8 mouse cellular contexts compared by ENCODE assay signal in the genomic region with DNA sequence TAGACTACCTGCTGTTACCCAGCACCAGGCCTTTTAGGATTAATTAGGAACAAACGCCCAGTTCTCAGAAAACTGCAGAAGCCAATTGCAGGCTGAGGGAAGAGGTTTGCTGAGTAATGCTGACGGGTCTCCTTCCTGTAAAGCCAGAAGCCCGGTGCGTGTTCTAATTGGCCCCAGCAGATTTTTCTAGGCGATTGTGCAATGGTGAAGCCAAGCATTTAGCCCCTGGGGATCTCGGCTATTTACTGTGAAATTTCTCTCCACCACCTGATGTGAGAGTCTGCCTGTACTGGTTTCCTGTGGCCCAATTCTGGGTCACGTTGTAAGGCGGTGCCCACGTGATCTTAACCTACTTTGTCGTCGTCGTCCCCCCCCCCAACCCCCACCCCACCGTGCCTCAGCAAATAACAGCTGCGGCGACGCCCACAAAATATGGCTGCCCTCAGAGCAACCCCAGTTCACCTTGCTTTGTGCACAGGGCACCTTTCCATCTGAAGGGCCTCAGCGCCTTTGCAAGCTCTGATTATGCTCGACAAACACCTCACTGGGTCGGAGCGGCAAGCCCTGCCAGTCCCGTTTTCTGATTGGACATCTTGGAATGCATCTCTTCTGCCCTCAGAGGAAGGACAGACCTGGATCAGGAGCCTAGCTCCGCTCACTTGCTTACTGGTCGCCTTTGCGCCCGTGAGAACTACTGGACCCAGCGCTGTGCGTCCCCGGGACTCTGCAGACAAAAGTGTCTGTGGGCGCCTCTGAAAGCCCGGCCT. TPM values are rescaled to one million over a fixed set of nuclear protein-coding genes. Genes with fewer than 3 reads are reported as not detected.
A peak's percentile ranks its signal among the peaks of the same experiment; 100 is the strongest.
DNase-seq lines count a peak whose midpoint lies in the region; ATAC-seq and TF ChIP-seq lines count a peak whose summit lies in the region.

No protein-coding gene starts in this region.

- no peaks in the 10 kb centered on the region for H3K36me3 ChIP-seq in hindbrain, postnatal 0 days (ENCODE audit: insufficient read depth, low read length)
- no peaks in the 10 kb centered on the region for H3K36me3 ChIP-seq in macrophage (ENCODE audit: inconsistent target)

- no peaks in the 10 kb centered on the region for H3K79me2 ChIP-seq in macrophage (ENCODE audit: inconsistent target)

- H3K27ac ChIP-seq in gastrocnemius, adult 2 months: peak overlapping the region; percentile 100
- H3K27ac ChIP-seq in hindbrain, postnatal 0 days: peak overlapping the region; percentile 91
- peak overlapping the region; percentile 93 for H3K27ac ChIP-seq in left cerebral cortex, adult 2 months
- H3K27ac ChIP-seq in macrophage: peak overlapping the region; percentile 91

- under 1% methylated on average over 30 of the region's 30 CpGs for WGBS in hindbrain, postnatal 0 days
- WGBS in macrophage (ENCODE audit: missing documents): 1% methylated on average over 30 of the region's 30 CpGs

- no peaks in the 10 kb centered on the region for H3K9me3 ChIP-seq in hindbrain, postnatal 0 days (ENCODE audit: low read length)

- peak overlapping the region; percentile 53 for H3K9ac ChIP-seq in hindbrain, postnatal 0 days (replicated peaks; ENCODE audit: low read length)

- H3K4me3 ChIP-seq in gastrocnemius, adult 2 months: peak overlapping the region; percentile 85
- peak overlapping the region; percentile 35 for H3K4me3 ChIP-seq in hindbrain, postnatal 0 days (ENCODE audit: low read length)
- H3K4me3 ChIP-seq in left cerebral cortex, adult 2 months: peak overlapping the region; percentile 45
- H3K4me3 ChIP-seq in macrophage (ENCODE audit: inconsistent target): peak overlapping the region; percentile 31

- ATAC-seq in hindbrain, postnatal 0 days: peak; percentile 86

- 0 out of 2 replicates have a peak, but pooled peaks cover 7% of the 10 kb centered on the region for H3K4me1 ChIP-seq in hindbrain, postnatal 0 days (ENCODE audit: insufficient read depth, low read length)

- peak; percentile 96 for DNase-seq in adipocyte (ENCODE audit: low spot score)
- peak; percentile 65 for DNase-seq in embryo, embryonic 10 days (ENCODE audit: low spot score)
- DNase-seq in gastrocnemius, adult 2 months: peak; percentile 88
- peak; percentile 90 for DNase-seq in hindbrain, postnatal 0 days (ENCODE audit: low spot score)
- DNase-seq in left cerebral cortex, adult 2 months (ENCODE audit: extremely low spot score in 1 of 2, low spot score in 2 of 2): peak; percentile 54 to 66
- peak; percentile 67 to 76 for DNase-seq in right cerebral cortex, adult 2 months (ENCODE audit: low spot score in 2 of 2)
- peak; percentile 75 for DNase-seq in urinary bladder, postnatal 14 days (ENCODE audit: low spot score)

- TF ChIP-seq CTCF in gastrocnemius, adult 2 months (IDR thresholded peaks at IDR 0.05): no peak
- TF ChIP-seq CTCF in hindbrain, postnatal 0 days (IDR thresholded peaks at IDR 0.05; ENCODE audit: low read depth): no peak
- TF ChIP-seq CTCF in left cerebral cortex, adult 2 months (IDR thresholded peaks at IDR 0.05): no peak

- H3K4me2 ChIP-seq in hindbrain, postnatal 0 days (ENCODE audit: low read depth, low read length): peak overlapping the region; percentile 83

- H3K27me3 ChIP-seq in hindbrain, postnatal 0 days (ENCODE audit: insufficient read depth, low read length): no peaks in the 10 kb centered on the region

- intact Hi-C loops in gastrocnemius, adult 2 months (cut with DNase I): loop anchor here (5.0 kb wide), 1 partner anchor 57 kb away; no protein-coding TSS in a partner anchor
- intact Hi-C loops in left cerebral cortex, adult 2 months (cut with DNase I): loop anchor here (1.0 kb wide), 2 partner anchors 13 to 81 kb away; no protein-coding TSS in a partner anchor

RNA-seq across cellular contexts. Expression of a gene that starts 20.9 kb away (rescaled TPM):
- 10 to 100 TPM; 23.3 to 25.1 TPM for total RNA-seq in gastrocnemius, adult 2 months (2021)
- total RNA-seq in hindbrain, postnatal 0 days (2014; rRNA removed): 16.9 and 17.4 TPM in 2 replicates
- polyA plus RNA-seq in hindbrain, postnatal 0 days (2015; fragmentation: Nextera tagmentation; extraction: Ambion mirVana): 11.0 and 13.0 TPM in 2 replicates
- total RNA-seq in left cerebral cortex, adult 2 months (2021): 10 to 100 TPM; 68.0 to 73.2 TPM
- 100 to 1,000 TPM in 24 of 26 experiments, 10 to 100 TPM in 2; 68.8 to 720 (median 236) TPM for total RNA-seq in macrophage (2018; cell fraction: chromatin; rRNA removed)
- 10 to 100 TPM; 19.1 to 56.6 (median 39.3) TPM for total RNA-seq in macrophage (2018; cell fraction: cytosol; rRNA removed)
- 100 to 1,000 TPM in 19 of 26 experiments, 10 to 100 TPM in 7; 47.8 to 495 (median 124) TPM for total RNA-seq in macrophage (2018; cell fraction: nucleus; rRNA removed)
- polyA plus RNA-seq in macrophage (2018): 18.2 to 31.4 TPM (median 19.2 TPM) in 3 replicates

RNA-seq across cellular contexts. Expression of a gene that starts 46.6 kb away (rescaled TPM):
- 1 to 10 TPM; 1.1 to 1.5 TPM for total RNA-seq in gastrocnemius, adult 2 months (2021)
- total RNA-seq in hindbrain, postnatal 0 days (2014; rRNA removed): 22.5 and 26.7 TPM in 2 replicates
- 21.7 and 25.6 TPM in 2 replicates for polyA plus RNA-seq in hindbrain, postnatal 0 days (2015; fragmentation: Nextera tagmentation; extraction: Ambion mirVana)
- total RNA-seq in left cerebral cortex, adult 2 months (2021): 1 to 10 TPM in 1 of 2 experiments, under 1 TPM in 1; 0.75 to 1.1 TPM
- 100 to 1,000 TPM in 9 of 26 experiments, 10 to 100 TPM in 16, 1 to 10 TPM in 1; 9.8 to 227 (median 60.4) TPM for total RNA-seq in macrophage (2018; cell fraction: chromatin; rRNA removed)
- 100 to 1,000 TPM in 25 of 26 experiments, 10 to 100 TPM in 1; 90.3 to 218 (median 142) TPM for total RNA-seq in macrophage (2018; cell fraction: cytosol; rRNA removed)
- total RNA-seq in macrophage (2018; cell fraction: nucleus; rRNA removed): 100 to 1,000 TPM in 10 of 26 experiments, 10 to 100 TPM in 16; 20.4 to 193 (median 83.3) TPM
- polyA plus RNA-seq in macrophage (2018): 107 to 177 TPM (median 134 TPM) in 3 replicates

RNA-seq across cellular contexts. Expression of a gene that starts 59.1 kb away (rescaled TPM):
- 1 to 10 TPM in 1 of 2 experiments, under 1 TPM in 1; 0.61 to 3.2 TPM for total RNA-seq in gastrocnemius, adult 2 months (2021)
- total RNA-seq in hindbrain, postnatal 0 days (2014; rRNA removed): 1.3 and 1.6 TPM in 2 replicates
- 1.3 and 1.5 TPM in 2 replicates for polyA plus RNA-seq in hindbrain, postnatal 0 days (2015; fragmentation: Nextera tagmentation; extraction: Ambion mirVana)
- total RNA-seq in left cerebral cortex, adult 2 months (2021): 1 to 10 TPM in 1 of 2 experiments, under 1 TPM in 1; 0.30 to 1.1 TPM
- 10 to 100 TPM in 9 of 26 experiments, 1 to 10 TPM in 17; 1.6 to 19.7 (median 6.3) TPM for total RNA-seq in macrophage (2018; cell fraction: chromatin; rRNA removed)
- total RNA-seq in macrophage (2018; cell fraction: cytosol; rRNA removed): 1 to 10 TPM; 1.1 to 4.7 (median 1.9) TPM
- total RNA-seq in macrophage (2018; cell fraction: nucleus; rRNA removed): 10 to 100 TPM in 10 of 26 experiments, 1 to 10 TPM in 16; 1.8 to 21.2 (median 6.3) TPM
- 1.3 to 4.5 TPM (median 2.7 TPM) in 3 replicates for polyA plus RNA-seq in macrophage (2018)

Comparison
In these comparisons a context has a peak if more than half of its experiments do, and no peak if none do; other contexts are left out.
1. Peak in every context shown above with its lines: DNase-seq, ATAC-seq, H3K4me3 ChIP-seq and H3K27ac ChIP-seq.
2. H3K4me3 ChIP-seq: peak in every context shown above with its lines; median percentile 85 in gastrocnemius, adult 2 months; 45 in left cerebral cortex, adult 2 months; 35 in hindbrain, postnatal 0 days; 31 in macrophage.